Mouse (Mus musculus): ENCODE measurements around the gene Gpatch8. TPM values are rescaled to one million over a fixed set of nuclear protein-coding genes. Genes with fewer than 3 reads are reported as not detected.

Gpatch8 gene
- polyA plus RNA-seq, 1 experiment from 2014 or later = 41.7 TPM

DNA sequence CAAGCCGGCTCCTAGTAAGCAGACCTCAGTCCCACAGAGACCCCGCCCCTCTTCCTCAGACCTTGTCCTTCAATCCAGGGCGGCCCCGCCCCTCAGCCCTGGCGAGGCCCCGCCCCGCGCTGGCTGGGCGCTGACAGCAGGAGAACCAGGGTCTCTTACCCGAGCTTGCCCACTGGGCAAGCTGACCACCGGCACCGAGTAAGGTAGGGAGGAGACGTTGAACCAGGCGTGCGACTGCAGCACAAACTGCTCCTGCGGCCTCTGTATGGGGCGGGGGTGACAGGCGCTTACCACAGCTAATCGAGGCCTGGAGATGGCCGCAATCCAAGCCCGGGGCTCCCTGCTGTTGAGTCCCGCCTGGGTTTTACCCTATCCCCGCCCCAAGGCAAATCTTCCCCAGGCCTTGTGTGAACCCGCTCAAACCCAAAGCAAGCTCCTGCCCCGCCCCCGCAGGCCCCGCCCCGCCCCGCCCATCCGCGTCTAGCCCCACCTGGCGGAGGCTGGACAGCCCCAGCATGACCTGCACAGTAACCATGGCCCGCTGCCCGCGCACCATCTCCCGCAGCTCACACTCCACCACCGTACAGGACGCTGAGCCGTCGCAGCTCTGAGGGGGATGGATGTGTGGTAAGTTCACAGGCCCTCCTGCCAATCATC, 100.3 kb downstream of the Gpatch8 start:
- Histone ChIP-seq H3K4me3 (replicated peaks) (peak overlapping the region; percentile 51), H3K4me1 (replicated peaks) (peaks cover 15% of the 10 kb centered on the region), H3K4me2 (replicated peaks) (peak overlapping the region; percentile 97), H3K27me3 (replicated peaks) (peaks cover 5% of the 10 kb centered on the region), H3K36me3 (no peaks in the 10 kb centered on the region), H3K9ac (peak overlapping the region; percentile 63), H3K9me3 (no peaks in the 10 kb centered on the region), H3K27ac (peak overlapping the region; percentile 67)
- ATAC-seq = peak; percentile 94
- WGBS = under 1% methylated on average over 39 of the region's 40 CpGs

- H3K9me3 ChIP-seq = no peaks in the 10 kb centered on the region
- peaks cover 3% of the 10 kb centered on the region for H3K27me3 ChIP-seq (replicated peaks)
- no peak overlapping the region for H3K9ac ChIP-seq
- no peak overlapping the region for H3K4me2 ChIP-seq (replicated peaks)
- peaks cover 20% of the 10 kb centered on the region for H3K4me1 ChIP-seq (replicated peaks)
- no peak overlapping the region for H3K4me3 ChIP-seq (replicated peaks)
- no peak for ATAC-seq
- H3K36me3 ChIP-seq = no peaks in the 10 kb centered on the region
- no peak overlapping the region for H3K27ac ChIP-seq
- WGBS = 26% methylated on average over 10 of the region's 10 CpGs
Observed at GRCm38 (mm10) chr11:102453131-102453530, 103.1 kb downstream of the Gpatch8 start.

DNA sequence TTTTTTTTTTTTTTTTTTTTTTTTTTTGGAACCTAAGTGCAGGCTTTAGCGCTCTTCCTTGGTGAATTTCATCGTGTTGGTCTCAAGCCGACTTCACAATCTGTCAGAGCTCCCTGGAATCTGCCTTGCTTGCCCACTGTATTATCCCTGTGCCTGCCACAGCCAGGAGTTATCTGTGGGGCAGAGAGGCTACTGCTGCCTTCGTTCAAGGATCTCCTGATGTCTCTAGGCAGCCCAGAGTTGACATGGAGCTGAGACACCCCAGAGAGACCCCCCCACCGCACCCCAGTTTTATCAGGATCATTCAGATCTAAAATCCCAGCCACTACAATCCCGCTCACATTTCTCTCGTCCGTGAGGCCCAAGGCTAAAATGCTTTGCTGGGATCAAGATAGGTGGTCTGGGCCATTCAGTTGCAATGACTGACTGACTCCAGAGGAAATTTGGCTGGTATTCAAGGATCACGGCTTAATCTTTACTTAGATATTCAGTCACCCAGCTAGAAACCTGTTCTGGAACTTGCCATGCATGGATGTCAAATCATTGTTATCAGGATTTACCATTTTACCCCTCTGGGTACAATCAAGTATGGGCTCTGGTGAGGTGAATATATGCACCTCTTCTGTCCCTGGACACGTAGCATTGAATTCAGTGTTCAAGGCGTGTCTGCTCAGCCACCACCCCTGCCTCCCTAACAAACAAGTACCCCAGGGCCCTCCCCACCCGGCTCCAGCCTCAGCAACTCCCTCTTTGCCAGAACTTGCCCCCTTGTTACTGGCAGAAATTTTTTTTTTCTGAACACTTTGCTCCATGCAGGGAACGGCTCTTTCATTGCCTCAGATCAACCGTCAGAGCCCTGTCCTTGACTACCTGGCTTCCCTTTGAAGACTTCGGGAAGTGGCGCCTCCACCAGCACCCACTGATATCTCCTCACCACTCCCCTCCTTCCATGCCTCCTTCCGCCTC, 106.9 kb downstream of the Gpatch8 start:
- 37% methylated on average over 17 of the region's 17 CpGs for WGBS
- Histone ChIP-seq H3K4me1 (replicated peaks) (peaks cover 34% of the 10 kb centered on the region), H3K36me3 (no peaks in the 10 kb centered on the region), H3K27me3 (replicated peaks) (no peaks in the 10 kb centered on the region), H3K4me2 (replicated peaks) (no peak overlapping the region), H3K9me3 (no peaks in the 10 kb centered on the region), H3K4me3 (replicated peaks) (no peak overlapping the region), H3K9ac (no peak overlapping the region), H3K27ac (no peak overlapping the region)
- ATAC-seq = no peak

GRCm38 (mm10) chr11:102448327-102448726, 107.9 kb downstream of the Gpatch8 start:
- ATAC-seq = no peak
- WGBS = 20% methylated on average over 8 of the region's 8 CpGs
- Histone ChIP-seq H3K4me1 (replicated peaks) (peaks cover 39% of the 10 kb centered on the region), H3K27me3 (replicated peaks) (no peaks in the 10 kb centered on the region), H3K9me3 (no peaks in the 10 kb centered on the region), H3K4me2 (replicated peaks) (no peak overlapping the region), H3K4me3 (replicated peaks) (no peak overlapping the region), H3K36me3 (no peaks in the 10 kb centered on the region), H3K27ac (no peak overlapping the region), H3K9ac (no peak overlapping the region)

DNA sequence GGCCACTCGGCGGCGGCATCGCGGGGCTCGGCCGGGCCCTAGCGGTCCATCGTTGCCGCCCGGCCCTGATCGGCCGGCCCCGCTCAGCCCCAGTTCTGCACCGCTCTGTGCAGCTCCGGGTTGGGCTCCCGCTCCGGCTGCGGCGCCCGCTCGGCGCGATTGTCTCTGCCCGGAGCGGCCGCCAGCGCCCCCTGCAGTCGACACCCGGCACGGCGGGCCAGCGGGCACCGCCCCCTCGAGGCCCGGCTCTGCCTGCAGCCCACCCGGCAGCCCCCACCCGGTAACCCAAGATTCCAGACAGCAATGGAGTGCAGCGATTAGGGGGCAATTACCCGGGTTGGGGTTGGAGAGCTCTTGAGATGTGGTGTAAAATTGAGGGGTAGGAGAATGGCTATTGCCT, 108.7 kb downstream of the Gpatch8 start, which contains the start of gene Fam171a2:
Gene Fam171a2, minus strand, starts transcription at position 186 of the 400 bp plus-strand sequence.
- Histone ChIP-seq H3K36me3 (no peaks in the 10 kb centered on the region), H3K4me1 (replicated peaks) (peaks cover 39% of the 10 kb centered on the region), H3K4me2 (replicated peaks) (peak within 1 kb of the TSS; percentile 96), H3K4me3 (replicated peaks) (peak within 1 kb of the TSS; percentile 90), H3K9me3 (no peaks in the 10 kb centered on the region), H3K27ac (peak within 1 kb of the TSS; percentile 90), H3K27me3 (replicated peaks) (no peaks in the 10 kb centered on the region), H3K9ac (peak within 1 kb of the TSS; percentile 96)
- peak; percentile 76 for ATAC-seq
- under 1% methylated on average over 40 of the region's 40 CpGs for WGBS

DNA sequence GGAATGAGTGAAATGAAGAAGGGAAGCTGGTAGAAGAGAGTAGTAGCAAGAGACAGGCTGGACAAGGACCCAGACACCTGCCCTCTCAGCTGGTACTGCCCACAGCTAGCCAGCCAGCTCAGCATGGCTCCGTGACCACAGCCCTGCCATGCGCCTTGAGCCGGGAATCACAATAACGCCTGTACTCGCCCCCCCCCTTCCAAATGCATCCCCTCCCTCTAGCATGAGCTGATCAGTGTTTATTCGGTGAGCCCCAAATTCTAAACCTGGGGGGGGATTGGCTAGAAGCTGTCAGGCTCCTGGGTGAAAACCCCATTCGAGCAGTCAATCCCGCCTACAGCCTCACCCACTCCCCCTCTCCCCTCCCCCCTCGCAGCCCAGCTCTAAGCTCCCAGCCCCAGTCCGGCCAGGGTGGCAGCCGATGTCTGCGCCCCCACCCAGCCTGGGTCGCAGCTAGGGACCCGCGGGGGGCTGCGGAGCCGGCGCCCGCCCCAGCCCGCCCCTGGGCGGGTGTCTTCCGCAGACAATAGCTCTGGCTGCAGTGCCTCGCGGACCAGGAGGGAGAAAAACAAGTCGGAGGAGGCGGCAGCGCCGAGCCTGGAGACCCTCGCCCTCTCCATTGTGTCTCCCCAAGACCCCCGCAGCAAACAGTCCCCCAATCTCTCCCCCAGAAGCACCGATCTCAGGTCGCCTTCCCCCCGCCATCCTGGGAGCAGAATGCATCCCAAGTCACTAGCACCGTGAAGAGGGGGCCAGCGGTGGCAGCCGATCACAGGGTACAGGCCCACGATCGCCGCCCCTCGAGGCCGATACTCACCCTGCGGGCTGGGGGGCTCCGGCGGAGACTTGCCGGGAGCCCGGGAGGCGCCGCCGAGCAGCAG, 109.4 kb downstream of the Gpatch8 start:
- Histone ChIP-seq H3K4me2 (replicated peaks) (peak overlapping the region; percentile 96), H3K4me3 (replicated peaks) (peak overlapping the region; percentile 90), H3K9ac (peak overlapping the region; percentile 96), H3K4me1 (replicated peaks) (peaks cover 39% of the 10 kb centered on the region), H3K36me3 (0 out of 2 replicates have a peak, but pooled peaks cover 3% of the 10 kb centered on the region), H3K9me3 (no peaks in the 10 kb centered on the region), H3K27ac (peak overlapping the region; percentile 90), H3K27me3 (replicated peaks) (no peaks in the 10 kb centered on the region)
- WGBS = under 1% methylated on average over 45 of the region's 49 CpGs
- ATAC-seq = peak; percentile 59

DNA sequence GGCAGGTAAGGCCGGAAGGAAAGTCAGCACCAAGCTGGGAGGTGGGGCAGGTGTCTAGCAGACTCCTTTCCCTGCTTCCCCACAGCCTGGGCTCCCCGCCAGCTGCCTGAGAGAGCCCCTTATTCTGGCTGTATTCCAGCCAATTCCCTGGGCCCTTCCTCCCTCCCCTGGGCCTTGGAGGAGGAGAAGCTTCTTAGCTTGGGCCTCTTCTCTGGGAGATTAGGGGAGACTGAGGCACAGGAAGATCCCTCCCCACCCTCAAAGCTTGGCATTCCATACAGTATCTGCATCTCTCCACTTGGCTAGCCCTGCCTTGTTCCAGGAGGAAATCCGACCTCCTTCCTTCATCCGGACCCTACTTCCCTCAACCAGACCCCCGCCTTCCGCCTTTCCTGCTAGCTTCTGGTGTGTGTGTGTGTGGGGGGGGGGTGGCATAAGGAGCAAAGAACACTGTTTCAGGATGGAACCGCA, 110.3 kb downstream of the Gpatch8 start:
- no peaks in the 10 kb centered on the region for H3K9me3 ChIP-seq
- peak overlapping the region; percentile 96 for H3K4me2 ChIP-seq (replicated peaks)
- 0 out of 2 replicates have a peak, but pooled peaks cover 3% of the 10 kb centered on the region for H3K36me3 ChIP-seq
- peaks cover 39% of the 10 kb centered on the region for H3K4me1 ChIP-seq (replicated peaks)
- 15% methylated on average over 7 of the region's 7 CpGs for WGBS
- H3K27me3 ChIP-seq (replicated peaks) = no peaks in the 10 kb centered on the region
- peak overlapping the region; percentile 90 for H3K27ac ChIP-seq
- H3K4me3 ChIP-seq (replicated peaks) = peak overlapping the region; percentile 90
- H3K9ac ChIP-seq = peak overlapping the region; percentile 96
- peak; percentile 46 for ATAC-seq

GRCm38 (mm10) chr11:102445264-102445890, 110.8 kb downstream of the Gpatch8 start:
- Histone ChIP-seq H3K4me3 (replicated peaks) (peak overlapping the region; percentile 90), H3K9ac (0 out of 2 replicates have a peak overlapping the region, but pooled peaks have one; percentile 96), H3K4me1 (replicated peaks) (peaks cover 39% of the 10 kb centered on the region), H3K9me3 (no peaks in the 10 kb centered on the region), H3K27me3 (replicated peaks) (no peaks in the 10 kb centered on the region), H3K4me2 (replicated peaks) (peak overlapping the region; percentile 96), H3K36me3 (0 out of 2 replicates have a peak, but pooled peaks cover 3% of the 10 kb centered on the region), H3K27ac (peak overlapping the region; percentile 90)
- ATAC-seq = peak; percentile 13
- 22% methylated on average over 10 of the region's 10 CpGs for WGBS

- peaks cover 4% of the 10 kb centered on the region; the same call in 1 of the 2 replicates for H3K36me3 ChIP-seq
- peaks cover 39% of the 10 kb centered on the region for H3K4me1 ChIP-seq (replicated peaks)
- no peak overlapping the region for H3K9ac ChIP-seq
- H3K4me3 ChIP-seq (replicated peaks) = 0 out of 2 replicates have a peak overlapping the region, but pooled peaks have one; percentile 90
- H3K27ac ChIP-seq = no peak overlapping the region; the same call in 1 of the 2 replicates
- no peaks in the 10 kb centered on the region for H3K27me3 ChIP-seq (replicated peaks)
- no peaks in the 10 kb centered on the region for H3K9me3 ChIP-seq
- H3K4me2 ChIP-seq (replicated peaks) = peak overlapping the region; percentile 96
- 12% methylated on average over 6 of the region's 6 CpGs for WGBS
- ATAC-seq = no peak
Observed at GRCm38 (mm10) chr11:102444781-102445180, 111.4 kb downstream of the Gpatch8 start.

DNA sequence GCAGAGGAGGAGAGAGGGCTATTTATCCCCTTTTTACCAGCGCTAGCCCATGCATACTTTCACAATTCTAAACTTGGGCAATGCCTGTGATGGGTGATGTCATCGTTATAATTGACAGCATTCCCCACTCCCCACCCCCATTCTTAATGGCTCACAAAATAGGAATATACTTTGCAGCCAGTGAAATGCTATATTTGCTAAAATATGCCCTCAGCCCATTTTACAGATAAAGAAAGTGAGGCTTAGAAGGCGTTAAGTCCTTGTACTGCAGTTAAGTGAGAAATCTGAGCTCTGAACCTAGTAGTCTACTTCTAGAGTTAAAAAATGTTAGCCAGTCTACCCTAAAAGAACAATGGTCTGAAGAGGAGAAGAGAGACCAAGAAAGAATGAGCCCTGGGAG, 111.9 kb downstream of the Gpatch8 start:
- peaks cover 39% of the 10 kb centered on the region for H3K4me1 ChIP-seq (replicated peaks)

DNA sequence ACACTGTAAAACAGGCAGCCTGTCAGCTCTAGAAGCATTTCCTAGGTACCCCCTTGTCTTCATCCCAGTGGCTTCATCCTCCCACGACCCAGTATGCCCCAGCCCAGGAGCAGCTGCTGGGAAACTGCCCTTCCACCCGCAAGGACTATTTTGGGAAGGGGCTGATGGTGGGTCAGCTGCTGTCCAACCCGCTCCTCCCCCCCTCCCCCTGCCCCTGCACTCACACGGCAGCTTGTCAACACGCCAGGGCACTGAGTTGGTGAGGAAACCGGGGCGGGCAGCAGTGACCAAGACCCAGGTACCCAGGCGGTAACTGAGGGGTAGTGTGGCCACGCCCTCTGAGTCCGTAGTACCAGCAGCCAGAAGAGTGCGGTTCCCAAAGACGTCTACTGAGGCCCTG, 112.5 kb downstream of the Gpatch8 start:
- Histone ChIP-seq H3K9me3 (no peaks in the 10 kb centered on the region), H3K4me3 (replicated peaks) (no peak overlapping the region), H3K36me3 (peaks cover 6% of the 10 kb centered on the region), H3K9ac (no peak overlapping the region), H3K4me1 (replicated peaks) (peaks cover 39% of the 10 kb centered on the region), H3K27ac (no peak overlapping the region), H3K4me2 (replicated peaks) (no peak overlapping the region), H3K27me3 (replicated peaks) (0 out of 2 replicates have a peak, but pooled peaks cover 1% of the 10 kb centered on the region)
- 66% methylated on average over 12 of the region's 12 CpGs for WGBS
- ATAC-seq = no peak

More for the DNA sequence above, 111.9 kb downstream of the Gpatch8 start:
- no peak overlapping the region for H3K9ac ChIP-seq
- H3K36me3 ChIP-seq = peaks cover 6% of the 10 kb centered on the region; the same call in 1 of the 2 replicates
- no peak for ATAC-seq
- H3K9me3 ChIP-seq = no peaks in the 10 kb centered on the region
- WGBS = 70% methylated on average over 3 of the region's 3 CpGs
- H3K27me3 ChIP-seq (replicated peaks) = no peaks in the 10 kb centered on the region
- H3K27ac ChIP-seq = no peak overlapping the region
- no peak overlapping the region for H3K4me2 ChIP-seq (replicated peaks)
- H3K4me3 ChIP-seq (replicated peaks) = no peak overlapping the region
